In the genomic region with DNA sequence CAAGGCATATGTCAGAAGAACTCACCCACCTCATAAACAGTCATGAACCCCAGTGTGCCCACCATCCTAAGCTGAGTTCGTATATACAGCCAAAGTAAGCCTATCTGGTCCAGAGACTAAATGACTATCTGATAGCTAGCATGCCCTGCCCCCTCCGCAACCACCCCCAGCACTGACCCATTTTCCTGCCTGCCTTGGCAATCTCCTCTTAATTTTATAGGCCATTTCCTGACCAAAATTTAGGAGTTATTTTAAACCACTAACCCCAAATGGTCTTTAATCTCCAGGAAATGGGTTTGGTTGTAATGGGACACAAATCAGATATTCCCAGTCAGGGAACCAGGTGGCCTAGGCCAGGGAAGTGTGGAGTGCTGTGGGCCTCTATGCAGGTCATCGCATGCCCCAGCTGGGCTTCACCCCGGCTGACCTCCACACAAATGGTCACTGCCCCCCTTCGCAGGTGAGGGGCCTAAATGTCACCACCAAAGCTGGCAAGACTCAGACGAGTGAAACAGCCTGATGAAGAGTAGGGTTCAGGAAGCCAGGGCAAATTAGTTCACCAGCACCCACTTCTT, we compare ENCODE assay signal across 22 mouse cellular contexts. TPM values are rescaled to one million over a fixed set of nuclear protein-coding genes. Genes with fewer than 3 reads are reported as not detected.
DNase-seq lines count a peak whose midpoint lies in the region; ATAC-seq and TF ChIP-seq lines count a peak whose summit lies in the region.
"Had no signal": no experiment of that assay in that cellular context is flagged by ENCODE, and none has a peak within 500 bp of the region (broad histone marks: within the 10 kb centered on the region; RNA-seq: fewer than 3 reads in every experiment).

No protein-coding gene starts in this region.

- peak; percentile 67 for DNase-seq in heart, adult 8-10 months (ENCODE audit: low spot score)
- DNase-seq in kidney, postnatal 0 days (ENCODE audit: low spot score), result peak; percentile 70
- DNase-seq in kidney, adult 9 months, result no peak
- peak; percentile 65 to 66 for DNase-seq in kidney, postnatal 25 days
- no peak for DNase-seq in urinary bladder, postnatal 4 days (ENCODE audit: low spot score in 2 of 2)
- DNase-seq: adrenal gland, adult 8-10 months; B cell, adult 2 months; cerebellum, adult 11-12 months; cerebellum, adult 9-10 months; cerebellum, postnatal 25 days; gastrocnemius, postnatal 10 days; heart, postnatal 36 days had no signal

- H3K27ac ChIP-seq in heart, embryonic 12.5 days (ENCODE audit: poor library complexity, severe bottlenecking), result no peak overlapping the region
- no peak overlapping the region for H3K27ac ChIP-seq in kidney, postnatal 0 days
- H3K27ac ChIP-seq in brown adipose tissue, adult 24 weeks (replicated peaks; ENCODE audit: low read depth, low read length), result peak overlapping the region; percentile 37
- no peak overlapping the region for H3K27ac ChIP-seq in hindbrain, embryonic 13.5 days
- H3K27ac ChIP-seq: embryonic facial prominence, embryonic 12.5 days; forebrain, embryonic 15.5 days; heart, embryonic 10.5 days; heart, embryonic 15.5 days; hindbrain, embryonic 12.5 days had no signal

- no peaks in the 10 kb centered on the region for H3K27me3 ChIP-seq in heart, embryonic 12.5 days (replicated peaks)
- H3K27me3 ChIP-seq in kidney, postnatal 0 days (ENCODE audit: insufficient read depth, low read length), result no peaks in the 10 kb centered on the region
- peaks cover 11% of the 10 kb centered on the region for H3K27me3 ChIP-seq in hindbrain, embryonic 13.5 days
- H3K27me3 ChIP-seq: embryonic facial prominence, embryonic 12.5 days; forebrain, embryonic 15.5 days; heart, embryonic 15.5 days had no signal

- peaks cover 37% of the 10 kb centered on the region for H3K4me1 ChIP-seq in heart, embryonic 12.5 days (replicated peaks)
- peaks cover 50% of the 10 kb centered on the region for H3K4me1 ChIP-seq in kidney, postnatal 0 days (replicated peaks; ENCODE audit: insufficient read depth, low read length)
- peaks cover 69% of the 10 kb centered on the region for H3K4me1 ChIP-seq in brown adipose tissue, adult 24 weeks (ENCODE audit: control insufficient read depth, insufficient read depth, insufficient read length, low read length)
- peaks cover 14% of the 10 kb centered on the region for H3K4me1 ChIP-seq in hindbrain, embryonic 13.5 days (replicated peaks)
- H3K4me1 ChIP-seq: forebrain, embryonic 15.5 days had no signal

- 75% methylated on average over 6 of the region's 6 CpGs for WGBS in heart, embryonic 12.5 days
- 49% methylated on average over 6 of the region's 6 CpGs for WGBS in kidney, postnatal 0 days
- 86% methylated on average over 6 of the region's 6 CpGs for WGBS in hindbrain, embryonic 13.5 days

- H3K36me3 ChIP-seq in heart, embryonic 12.5 days, result peaks cover 12% of the 10 kb centered on the region
- peaks cover 12% of the 10 kb centered on the region for H3K36me3 ChIP-seq in kidney, postnatal 0 days (ENCODE audit: insufficient read depth, low read length)
- no peaks in the 10 kb centered on the region for H3K36me3 ChIP-seq in hindbrain, embryonic 13.5 days
- H3K36me3 ChIP-seq: forebrain, embryonic 15.5 days; G1E; hindbrain, embryonic 12.5 days had no signal

- H3K9ac ChIP-seq in heart, embryonic 12.5 days, result no peak overlapping the region
- H3K9ac ChIP-seq in kidney, postnatal 0 days (ENCODE audit: low read depth, low read length), result no peak overlapping the region
- H3K9ac ChIP-seq in hindbrain, embryonic 13.5 days, result no peak overlapping the region
- H3K9ac ChIP-seq: embryonic facial prominence, embryonic 12.5 days; forebrain, embryonic 15.5 days; heart, embryonic 15.5 days; hindbrain, embryonic 12.5 days had no signal

- no peak overlapping the region for H3K4me2 ChIP-seq in heart, embryonic 12.5 days
- H3K4me2 ChIP-seq in kidney, postnatal 0 days (ENCODE audit: low read length), result no peak overlapping the region
- no peak overlapping the region for H3K4me2 ChIP-seq in hindbrain, embryonic 13.5 days
- H3K4me2 ChIP-seq: embryonic facial prominence, embryonic 12.5 days; forebrain, embryonic 15.5 days; heart, embryonic 15.5 days; hindbrain, embryonic 12.5 days had no signal

- no peak overlapping the region for H3K4me3 ChIP-seq in heart, embryonic 12.5 days
- no peak overlapping the region for H3K4me3 ChIP-seq in kidney, postnatal 0 days (replicated peaks; ENCODE audit: low read depth, low read length)
- H3K4me3 ChIP-seq in brown adipose tissue, adult 24 weeks (ENCODE audit: insufficient read depth, low read depth, low read length), result no peak overlapping the region
- H3K4me3 ChIP-seq in hindbrain, embryonic 13.5 days, result no peak overlapping the region
- H3K4me3 ChIP-seq: embryonic facial prominence, embryonic 12.5 days; forebrain, embryonic 15.5 days; heart, embryonic 10.5 days; heart, embryonic 15.5 days; hindbrain, embryonic 12.5 days had no signal

- no peak for ATAC-seq in heart, embryonic 12.5 days (ENCODE audit: insufficient number of reproducible peaks, low FRiP score)
- ATAC-seq in kidney, postnatal 0 days (replicated peaks; ENCODE audit: low FRiP score, low read depth), result no peak
- ATAC-seq in hindbrain, embryonic 13.5 days (ENCODE audit: low FRiP score), result no peak
- ATAC-seq: CD4-positive, CD25-positive, alpha-beta regulatory T cell, adult 4 months; forebrain, embryonic 15.5 days had no signal

- no peak for TF ChIP-seq CTCF in kidney, postnatal 0 days (IDR thresholded peaks at IDR 0.05; ENCODE audit: low read depth)

- no peaks in the 10 kb centered on the region for H3K9me3 ChIP-seq in heart, embryonic 12.5 days (replicated peaks)
- no peaks in the 10 kb centered on the region for H3K9me3 ChIP-seq in kidney, postnatal 0 days (replicated peaks; ENCODE audit: low read length)
- H3K9me3 ChIP-seq in hindbrain, embryonic 13.5 days, result no peaks in the 10 kb centered on the region
- H3K9me3 ChIP-seq: embryonic facial prominence, embryonic 12.5 days; forebrain, embryonic 15.5 days; G1E; heart, embryonic 10.5 days; heart, embryonic 15.5 days; hindbrain, embryonic 12.5 days had no signal

RNA-seq across cellular contexts. Expression of gene Col4a2, which starts 8.5 kb away (rescaled TPM):
- total RNA-seq in heart, adult 8-10 months (2022), result 100 to 1,000 TPM in 3 of 4 experiments, 10 to 100 TPM in 1; 93.1 to 141 (median 113) TPM
- 117 and 129 TPM in 2 replicates for polyA plus RNA-seq in heart, embryonic 12.5 days (2016; fragmentation: Nextera tagmentation; extraction: Ambion mirVana)
- polyA plus RNA-seq in kidney, postnatal 0 days (2015; fragmentation: Nextera tagmentation; extraction: Ambion mirVana), result 139 and 140 TPM in 2 replicates
- polyA plus RNA-seq in brown adipose tissue, adult 24 weeks (2012; ENCODE audit: insufficient read depth, insufficient read length, missing spikeins), result 51.1 and 77.2 TPM in 2 replicates
- polyA plus RNA-seq in hindbrain, embryonic 13.5 days (2015; fragmentation: Nextera tagmentation; extraction: Ambion mirVana), result 41.6 and 42.4 TPM in 2 replicates
- polyA plus RNA-seq: CD4-positive, CD25-positive, alpha-beta regulatory T cell, adult 4 months; G1E had no signal

RNA-seq across cellular contexts. Expression of gene Col4a1, which starts 8.5 kb away (rescaled TPM):
- 100 to 1,000 TPM; 136 to 221 (median 183) TPM for total RNA-seq in heart, adult 8-10 months (2022)
- polyA plus RNA-seq in heart, embryonic 12.5 days (2016; fragmentation: Nextera tagmentation; extraction: Ambion mirVana), result 240 and 249 TPM in 2 replicates
- polyA plus RNA-seq in kidney, postnatal 0 days (2015; fragmentation: Nextera tagmentation; extraction: Ambion mirVana), result 305 and 310 TPM in 2 replicates
- polyA plus RNA-seq in brown adipose tissue, adult 24 weeks (2012; ENCODE audit: insufficient read depth, insufficient read length, missing spikeins), result 142 and 186 TPM in 2 replicates
- 93.3 and 94.0 TPM in 2 replicates for polyA plus RNA-seq in hindbrain, embryonic 13.5 days (2015; fragmentation: Nextera tagmentation; extraction: Ambion mirVana)
- polyA plus RNA-seq: G1E had no signal

Comparison
In these comparisons a context has a peak if more than half of its experiments do, and no peak if none do; other contexts are left out.
1. DNase-seq: peak in heart, adult 8-10 months (single experiment), kidney, postnatal 0 days (single experiment) and kidney, postnatal 25 days (2 of 2); none in kidney, adult 9 months (single experiment) and urinary bladder, postnatal 4 days (0 of 2).